Mouse (Mus musculus): ENCODE results near the gene Rhox2h.
"Not testable (repeated sequence)": the region's sequence is repeated elsewhere in the genome, so short reads cannot be mapped to it uniquely, and the experiment has no call there.

Rhox2h gene

DNA sequence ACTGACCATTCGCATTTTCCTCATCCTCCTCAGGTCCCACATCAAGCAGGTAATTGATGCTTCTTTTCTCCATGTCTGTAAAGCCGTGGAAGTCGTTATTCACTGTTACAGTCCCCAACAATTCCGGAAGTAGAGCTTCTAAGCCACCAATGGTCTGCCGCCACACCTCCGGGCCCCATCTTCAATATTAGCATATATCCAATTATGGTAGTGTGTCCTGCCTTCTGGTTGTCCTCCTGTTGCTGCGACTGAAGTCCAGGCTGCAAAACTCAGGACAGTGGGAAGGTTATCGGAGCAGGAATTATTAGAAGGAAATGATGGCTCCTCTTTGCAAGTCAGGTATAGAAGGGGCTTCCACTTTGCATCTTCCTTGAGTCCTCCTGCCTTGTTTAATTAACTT is at the start of gene Rhox2h:
Gene Rhox2h, minus strand, starts transcription at position 101 of the 400 bp plus-strand sequence.
- DNase-seq (ENCODE audit: low read depth), result not testable (repeated sequence)

DNA sequence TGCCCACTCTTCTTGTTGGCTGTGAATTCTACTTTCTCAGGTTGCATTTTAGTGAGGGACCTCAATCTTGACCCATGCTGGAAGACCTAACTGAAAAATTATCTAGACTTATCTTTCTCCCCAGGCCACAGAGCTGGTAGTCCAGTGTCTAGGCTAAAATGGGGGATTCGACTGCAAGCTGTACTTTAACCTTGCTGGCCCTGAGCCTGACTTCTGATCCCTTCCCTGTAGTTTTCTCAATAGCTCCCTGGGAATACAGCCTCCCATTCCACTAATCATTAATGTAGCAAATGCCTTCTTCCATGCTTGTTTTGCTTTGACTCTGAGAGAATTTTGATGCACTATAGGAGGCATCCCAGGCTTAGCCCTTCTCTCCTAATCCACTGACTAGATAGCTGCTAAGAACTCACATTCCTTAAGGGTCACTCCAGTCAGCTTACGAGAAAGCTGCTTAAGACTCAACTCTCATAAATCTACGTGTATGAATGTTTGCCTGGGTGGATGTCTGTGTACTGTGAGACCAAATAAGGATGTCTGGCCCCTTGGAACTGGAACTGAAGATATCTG is 28.8 kb upstream of the Rhox2h start:
- no peak for DNase-seq (ENCODE audit: low read depth)

DNA sequence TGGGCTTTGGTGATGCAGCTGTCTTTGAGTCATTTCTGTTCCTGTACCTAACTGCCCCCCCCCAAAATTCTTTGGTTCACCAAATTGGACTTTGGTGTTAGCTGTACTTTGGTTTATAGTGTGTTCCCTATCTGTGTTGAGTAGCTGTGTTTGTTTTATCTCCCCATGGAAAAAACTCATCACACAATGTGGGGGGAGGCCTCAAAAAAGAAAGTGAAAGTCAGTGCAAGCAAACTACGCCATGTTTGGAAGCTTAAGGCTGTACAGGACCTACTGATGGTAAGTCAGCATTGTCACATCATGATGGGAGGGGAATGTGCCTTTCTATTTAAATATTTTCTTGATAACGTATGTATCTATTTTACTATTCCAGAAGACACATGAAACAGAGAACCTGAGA is 19.2 kb upstream of the Rhox2h start:
- no peak for DNase-seq (ENCODE audit: low read depth)

DNA sequence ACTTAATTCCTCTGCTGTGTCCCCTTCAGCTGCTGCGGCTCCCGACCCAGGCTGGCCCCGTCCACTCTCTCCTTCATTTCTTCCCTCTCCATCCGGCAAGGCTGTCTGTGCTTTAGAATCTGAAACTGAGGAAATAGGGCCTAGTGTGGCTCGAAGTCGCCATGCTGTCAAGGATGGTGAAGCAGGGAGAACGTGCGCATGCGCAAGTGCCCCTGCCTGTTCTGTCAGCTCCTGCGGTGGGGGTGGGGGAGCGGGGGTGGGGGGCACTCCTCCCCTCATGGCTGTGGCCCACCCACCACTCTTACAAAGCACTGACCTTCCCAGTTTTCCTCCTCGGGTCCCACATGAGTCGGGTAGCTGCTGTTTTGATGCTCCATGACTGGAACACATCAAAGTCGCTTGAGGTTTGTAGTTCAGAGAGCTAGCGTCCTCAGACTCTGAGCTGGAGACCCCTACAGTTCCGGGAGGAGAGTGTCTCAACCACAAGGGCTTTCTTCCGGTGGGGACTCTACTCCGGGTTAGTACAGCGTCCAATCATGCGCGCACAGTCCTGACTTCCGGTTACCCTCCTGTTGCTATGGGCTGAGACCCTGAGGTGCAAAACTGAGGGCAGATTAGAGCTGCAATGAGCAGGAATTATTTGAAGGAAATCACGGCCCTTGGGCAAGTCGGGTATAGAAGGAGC is 10.1 kb upstream of the Rhox2h start:
- DNase-seq (ENCODE audit: low read depth), result no peak

DNA sequence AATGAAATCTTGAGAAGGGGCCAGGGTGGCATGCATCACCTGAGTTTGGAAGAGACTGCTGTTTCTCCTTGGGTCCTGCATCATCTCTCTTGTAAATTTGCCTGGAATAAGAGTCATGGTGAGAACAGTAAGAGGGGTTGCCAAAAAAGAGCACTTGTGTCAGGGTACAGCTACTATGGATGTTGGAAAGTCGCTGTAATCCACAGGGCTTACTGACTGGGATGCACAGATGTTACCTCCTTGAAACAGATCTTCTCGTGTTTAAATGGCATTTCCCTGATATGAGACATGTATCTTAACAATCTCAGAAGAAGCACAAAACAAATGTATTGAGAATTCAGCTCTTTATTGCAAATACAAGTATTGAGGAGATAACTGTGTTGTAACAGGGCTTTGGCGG is 4.4 kb downstream of the Rhox2h start, which contains the start of gene Rhox3h:
Gene Rhox3h, minus strand, starts transcription at position 101 of the 400 bp plus-strand sequence.
- not testable (repeated sequence) for DNase-seq (ENCODE audit: low read depth)

DNA sequence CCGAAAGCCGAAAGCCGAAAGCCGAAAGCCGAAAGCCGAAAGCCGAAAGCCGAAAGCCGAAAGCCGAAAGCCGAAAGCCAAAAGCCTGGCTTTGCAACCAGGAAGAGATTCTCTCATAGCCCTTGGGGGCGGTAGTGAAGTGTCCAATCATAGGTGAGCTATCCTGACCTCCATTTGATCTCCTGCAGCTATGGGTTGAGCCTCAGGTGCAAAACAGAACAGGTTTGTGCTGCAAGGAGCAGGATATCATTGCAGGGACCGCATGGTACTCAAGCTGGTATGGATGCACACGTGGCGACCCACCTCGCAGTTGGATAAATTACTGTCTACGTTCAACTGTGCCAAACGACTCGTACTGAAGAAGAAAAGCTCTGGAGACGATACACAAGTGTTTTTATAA is 21.9 kb downstream of the Rhox2h start, which contains the start of gene Rhox4g:
Gene Rhox4g, minus strand, starts transcription at position 101 of the 400 bp plus-strand sequence.
- not testable (repeated sequence) for DNase-seq (ENCODE audit: low read depth)

DNA sequence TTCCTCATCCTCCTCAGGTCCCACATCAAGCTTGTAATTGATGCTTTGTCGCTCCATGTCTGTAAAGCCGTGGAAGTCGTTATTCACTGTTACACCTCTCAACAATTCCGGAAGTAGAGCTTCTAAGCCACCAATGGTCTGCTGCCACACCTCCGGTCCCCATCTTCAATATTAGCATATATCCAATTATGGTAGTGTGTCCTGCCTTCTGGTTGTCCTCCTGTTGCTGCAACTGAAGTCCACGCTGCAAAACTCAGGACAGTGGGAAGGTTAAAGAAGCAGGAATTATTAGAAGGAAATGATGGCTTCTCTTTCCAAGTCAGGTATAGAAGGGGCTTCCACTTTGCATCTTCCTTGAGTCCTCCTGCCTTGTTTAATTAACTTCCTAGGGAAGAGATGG is 29.7 kb downstream of the Rhox2h start, which contains the start of gene Rhox2g:
Gene Rhox2g, minus strand, starts transcription at position 101 of the 400 bp plus-strand sequence.
- DNase-seq (ENCODE audit: low read depth), result not testable (repeated sequence)

DNA sequence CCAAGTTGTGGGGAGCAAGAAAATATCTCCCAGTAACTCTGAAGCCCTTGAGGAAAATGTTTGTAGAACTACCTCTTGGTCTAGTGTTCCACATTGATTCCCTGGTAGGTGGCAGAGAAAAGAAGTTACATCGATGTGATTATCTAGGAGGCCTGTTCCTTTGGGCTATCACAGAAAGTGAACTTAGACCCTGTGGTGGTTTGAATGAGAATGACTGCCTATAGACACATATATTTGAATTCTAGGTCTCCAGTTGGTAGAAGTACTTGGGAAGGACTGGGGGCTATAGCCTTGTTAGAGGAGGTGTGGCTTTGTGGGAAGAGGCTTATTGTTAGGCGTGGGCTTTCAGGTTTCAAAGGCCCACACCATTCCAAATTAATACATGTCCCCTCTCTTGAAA is 44.6 kb downstream of the Rhox2h start, which contains the start of gene Rhox3g:
Gene Rhox3g, minus strand, starts transcription at position 101 of the 400 bp plus-strand sequence.
- DNase-seq (ENCODE audit: low read depth), result not testable (repeated sequence)

Measured in c-Kit-positive CD71-negative TER-119-negative erythroid progenitor cells, embryonic 14.5 days (primary cell).